Mouse (Mus musculus): ENCODE results near the gene Nek9.

Nek9 gene

GRCm38 (mm10) chr12:85339243-85339729 lies at the start of gene Nek9:
TSS of gene Nek9 (minus strand) at chr12:85339362.
- peak; percentile 83 to 90 for DNase-seq (ENCODE audit: low spot score in 2 of 2)

- DNase-seq (ENCODE audit: low spot score in 2 of 2), result no peak
Observed at GRCm38 (mm10) chr12:85385995-85386375, 46.8 kb upstream of the Nek9 start.

DNA sequence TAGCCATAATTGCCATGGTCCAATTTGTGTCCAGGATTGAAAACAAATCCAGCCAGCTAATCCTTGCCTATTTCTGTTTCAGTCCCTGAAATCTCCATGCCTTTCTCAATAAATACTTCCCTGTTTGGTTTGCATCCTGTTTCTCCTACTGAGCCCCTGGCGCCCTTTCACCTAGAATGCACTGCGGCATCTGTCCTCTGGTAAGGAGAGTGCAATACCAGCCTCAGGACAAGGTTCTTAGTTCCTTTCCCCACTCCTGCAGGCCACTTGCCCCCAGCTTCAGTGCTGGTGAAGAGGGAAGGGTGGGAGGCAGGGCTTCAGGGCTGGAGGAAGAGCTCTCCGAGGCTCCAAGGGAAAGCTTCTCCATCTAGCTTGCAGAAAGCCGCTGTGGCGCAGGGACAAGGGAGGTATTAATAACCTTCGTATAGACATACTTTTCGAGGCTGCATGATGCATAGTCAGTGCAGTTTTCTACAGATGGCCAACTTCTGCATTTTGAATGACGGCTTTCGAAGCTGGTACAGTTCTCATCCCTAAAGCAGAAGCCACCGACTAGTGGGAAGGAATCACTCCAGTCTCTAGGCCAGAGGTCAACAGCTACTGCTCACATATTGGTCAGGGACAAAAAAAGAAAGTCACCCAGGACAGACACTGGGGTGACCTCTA lies 46.3 kb upstream of the Nek9 start:
- no peak for DNase-seq (ENCODE audit: low spot score in 2 of 2)

- DNase-seq (ENCODE audit: low spot score in 2 of 2), result no peak
Observed at GRCm38 (mm10) chr12:85382761-85383680, 43.9 kb upstream of the Nek9 start.

DNA sequence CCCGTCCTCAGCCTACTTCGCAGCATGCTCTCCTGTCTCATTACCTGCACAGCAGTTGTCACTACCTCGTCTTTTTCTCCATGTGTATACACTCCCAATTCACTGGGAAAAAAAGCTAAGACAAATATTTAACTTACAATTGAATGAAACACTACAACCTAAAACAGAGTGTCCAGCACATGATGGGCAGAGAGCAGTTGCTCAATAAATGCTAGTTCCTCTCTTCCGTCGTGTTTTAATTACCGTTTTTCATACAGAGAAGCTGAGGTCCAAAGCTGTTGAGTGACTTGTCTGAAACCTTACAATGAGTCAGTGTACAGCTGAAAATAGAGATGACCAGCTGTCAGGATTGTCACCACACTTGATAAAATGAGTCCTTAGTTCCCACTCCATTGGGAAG lies 42.4 kb upstream of the Nek9 start:
- no peak for DNase-seq (ENCODE audit: low spot score in 2 of 2)

DNA sequence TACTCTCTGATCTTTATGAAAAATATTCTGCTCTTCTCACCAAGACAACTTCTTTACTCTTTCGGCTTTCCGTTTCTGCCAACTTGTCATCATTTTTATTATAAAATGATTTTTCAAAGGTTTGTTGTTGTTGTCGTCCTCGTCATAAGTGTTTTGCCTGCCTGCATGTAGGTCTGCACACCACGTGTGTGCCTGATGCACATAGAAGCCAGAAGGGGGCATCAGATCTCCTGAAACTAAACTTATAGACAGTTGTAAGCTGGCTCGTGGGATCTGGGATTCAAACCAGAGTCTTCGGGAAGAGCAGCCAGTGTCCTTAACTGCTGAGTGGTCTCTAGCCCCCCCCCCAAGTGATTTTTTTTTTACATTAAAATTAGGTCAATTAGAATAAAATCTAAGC lies 41.8 kb upstream of the Nek9 start:
- DNase-seq (ENCODE audit: low spot score in 2 of 2), result no peak

DNA sequence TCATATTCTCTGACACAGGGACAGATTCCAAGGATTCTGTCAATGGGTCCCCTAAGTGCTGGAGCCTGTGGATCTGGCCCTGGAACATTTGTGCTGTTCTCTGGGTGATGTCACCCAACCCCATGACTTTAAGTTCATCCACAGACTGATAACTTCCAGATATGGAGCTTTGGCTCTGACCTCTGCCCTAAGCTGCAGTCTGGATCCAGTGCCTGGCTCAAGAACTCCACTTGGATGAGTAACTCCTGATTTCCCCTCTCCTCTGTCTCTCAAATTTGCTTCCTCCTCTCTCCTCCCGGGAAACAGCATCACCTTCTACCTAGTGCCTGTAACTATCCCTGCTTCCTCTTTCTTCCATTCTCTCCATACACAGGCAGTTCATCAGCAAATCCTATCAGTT lies 41.1 kb upstream of the Nek9 start:
- DNase-seq (ENCODE audit: low spot score in 2 of 2), result no peak

DNA sequence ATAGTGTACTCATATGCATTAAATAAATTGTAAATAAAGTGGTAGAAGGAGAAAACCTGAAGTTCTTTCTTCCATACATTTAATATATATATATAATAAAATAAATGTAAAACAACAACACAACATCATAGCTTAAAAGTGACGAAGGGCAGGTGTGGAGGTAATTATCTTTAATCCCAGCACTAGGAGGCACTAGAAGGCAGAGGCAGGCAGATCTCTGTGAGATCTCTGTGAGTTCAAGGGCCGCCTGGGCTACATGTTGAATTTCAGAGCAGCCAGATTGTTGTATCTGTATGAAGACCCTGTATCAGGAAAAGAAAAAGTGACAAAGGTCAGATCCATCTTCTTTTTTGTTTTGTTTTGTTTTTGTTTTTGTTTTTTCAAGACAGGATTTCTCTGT lies 39.1 kb upstream of the Nek9 start:
- no peak for DNase-seq (ENCODE audit: low spot score in 2 of 2)

DNA sequence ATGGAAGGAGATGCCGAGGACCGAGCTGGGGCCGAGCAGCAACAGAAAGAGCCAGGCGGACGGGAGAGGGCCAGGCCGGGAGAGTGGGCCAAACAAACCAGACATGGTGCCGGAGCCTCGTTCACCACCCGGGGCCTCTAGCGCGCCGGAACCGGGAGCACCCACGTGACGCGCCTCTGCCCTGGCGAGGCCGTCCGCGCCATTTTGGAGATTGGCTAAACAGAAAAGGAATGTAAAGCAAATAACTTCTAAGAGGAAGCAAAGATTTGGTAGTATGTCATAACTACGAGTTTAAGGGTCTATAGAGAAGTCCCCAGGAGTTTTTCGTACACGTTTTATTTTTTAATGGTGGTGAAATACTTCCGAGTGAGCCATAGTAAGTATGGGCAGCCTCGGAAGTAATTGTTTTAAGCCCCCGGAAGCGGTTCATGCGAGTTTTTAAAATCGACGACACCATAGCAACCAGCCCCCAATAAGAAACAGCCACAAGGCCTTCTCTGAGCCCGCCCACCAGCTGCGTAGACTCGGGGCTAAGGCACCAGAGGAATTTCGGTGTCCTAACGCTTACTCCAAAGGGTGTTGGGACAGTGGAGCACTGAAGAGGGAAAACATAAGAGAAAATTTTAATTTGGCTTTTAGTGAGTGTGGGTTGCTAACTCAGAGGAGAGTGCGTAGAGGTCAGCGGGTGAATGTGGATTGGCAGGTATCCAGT lies 35.6 kb upstream of the Nek9 start, which contains the start of gene Tmed10:
Tmed10 (minus strand) TSS at position 287 of the 712 bp plus-strand sequence.
- DNase-seq (ENCODE audit: low spot score in 2 of 2), result peak; percentile 68 to 76

DNA sequence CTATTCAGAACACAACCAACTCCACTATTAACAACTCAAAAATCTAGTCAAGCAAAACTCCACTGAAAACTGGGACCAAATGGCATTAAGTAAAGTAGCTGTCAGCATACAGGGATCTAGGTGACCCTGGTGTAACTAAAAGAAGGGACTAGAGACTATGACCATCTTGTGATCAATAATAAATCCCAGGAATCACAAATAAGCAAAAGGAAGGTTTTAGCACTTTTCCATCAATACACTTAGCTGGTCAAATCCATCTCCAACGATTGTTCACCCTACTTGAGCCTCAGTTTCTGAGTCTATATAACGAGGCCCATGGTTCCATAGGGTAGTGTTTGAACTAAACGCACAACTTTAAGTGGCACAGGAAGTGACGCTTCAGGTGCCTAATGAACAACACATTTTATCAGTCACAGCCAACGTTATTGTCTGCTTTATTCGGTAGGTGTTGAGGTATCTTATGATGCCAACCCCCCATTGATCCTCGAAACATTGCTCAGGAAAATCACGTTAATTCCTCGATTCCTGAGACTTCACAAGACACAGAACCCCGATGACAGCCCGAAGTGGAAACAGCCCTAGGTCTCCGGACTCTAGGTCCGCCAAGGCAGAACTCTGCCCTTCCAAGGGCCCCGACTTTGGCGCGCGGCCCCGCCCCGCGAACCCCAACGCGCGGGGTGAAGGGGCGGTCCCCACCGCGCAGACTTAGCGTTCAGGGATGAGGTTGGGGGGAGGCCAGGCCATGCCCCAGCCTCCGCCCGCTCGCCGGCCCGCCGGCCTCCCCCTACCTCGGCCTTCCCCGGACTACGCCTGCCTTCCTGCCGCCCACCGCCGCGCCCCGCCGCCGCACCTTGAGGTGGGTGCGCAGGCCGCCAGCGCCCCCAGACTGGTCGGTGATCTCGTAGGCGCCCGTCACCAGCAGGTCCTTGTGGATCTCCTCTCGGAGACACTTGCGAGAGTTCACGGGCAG lies 34.7 kb upstream of the Nek9 start:
- DNase-seq (ENCODE audit: low spot score in 2 of 2), result peak; percentile 56 to 72

DNA sequence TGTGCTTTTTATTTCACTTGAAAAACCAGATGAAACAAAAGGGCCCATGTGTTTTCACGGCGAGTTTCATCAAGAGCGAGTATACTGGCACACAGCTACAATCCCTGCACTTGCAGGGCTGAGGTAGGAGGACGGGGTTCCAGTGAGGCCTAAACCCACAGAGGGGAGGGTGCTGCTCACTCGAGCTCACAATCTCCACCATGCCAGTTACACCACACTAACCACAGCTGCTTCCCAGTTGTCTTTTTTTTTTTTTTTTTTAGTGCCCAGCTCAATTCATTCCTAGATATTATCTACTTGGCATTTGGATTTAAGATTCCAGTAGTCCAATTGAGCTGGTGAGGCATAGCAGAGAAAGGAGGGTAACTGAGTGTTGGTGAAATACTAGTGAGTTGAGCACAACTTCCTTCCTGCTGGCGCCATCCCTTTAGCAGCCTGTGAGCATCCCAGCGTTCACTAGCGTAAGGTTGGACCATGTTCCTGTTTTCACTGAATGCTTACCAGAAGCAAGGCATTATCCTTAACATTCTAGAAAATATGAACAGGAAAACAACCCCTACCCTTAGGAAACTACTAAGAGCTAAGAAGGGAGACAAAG lies 33.0 kb upstream of the Nek9 start:
- DNase-seq (ENCODE audit: low spot score in 2 of 2), result no peak

- DNase-seq (ENCODE audit: low spot score in 2 of 2), result no peak
Observed at GRCm38 (mm10) chr12:85368441-85369063, 29.4 kb upstream of the Nek9 start.

DNA sequence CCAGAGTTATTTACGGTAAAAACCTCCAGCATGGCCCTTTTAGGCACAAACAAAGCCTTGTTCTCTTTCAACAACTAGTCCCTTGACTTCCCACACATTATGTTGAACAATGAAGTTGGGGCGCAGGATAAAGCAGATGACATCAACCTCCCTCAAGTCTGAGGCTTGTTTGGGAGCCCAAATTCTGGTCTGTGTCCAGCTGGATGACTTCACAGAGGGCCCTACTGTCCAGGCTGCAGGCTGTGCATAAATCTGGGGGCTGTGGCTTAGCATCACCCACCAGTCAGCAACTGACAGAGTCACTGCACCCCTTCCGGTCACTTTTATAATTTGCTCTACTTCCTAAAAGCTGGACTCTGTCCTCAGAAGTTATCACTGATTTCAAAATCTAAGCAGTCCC lies 27.1 kb upstream of the Nek9 start:
- no peak for DNase-seq (ENCODE audit: low spot score in 2 of 2)

DNA sequence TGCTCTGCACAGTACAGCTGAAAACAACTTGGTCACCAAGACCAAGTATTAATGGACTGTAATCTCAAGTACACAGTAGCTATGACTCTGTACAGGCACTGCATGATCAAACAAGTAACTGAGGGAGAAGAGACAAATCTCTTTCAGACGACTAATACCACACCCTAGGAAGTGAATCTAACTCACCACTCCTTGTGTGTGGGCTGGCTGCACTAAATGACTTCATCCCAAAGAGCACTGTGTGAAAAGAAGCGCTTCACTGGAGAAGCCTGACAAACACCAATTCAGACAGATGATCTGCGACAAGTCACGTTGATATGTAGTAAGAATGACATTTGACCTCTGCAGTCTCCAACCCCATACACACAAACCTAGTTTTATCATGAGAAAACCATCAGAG lies 23.3 kb upstream of the Nek9 start:
- no peak for DNase-seq (ENCODE audit: low spot score in 2 of 2)

DNA sequence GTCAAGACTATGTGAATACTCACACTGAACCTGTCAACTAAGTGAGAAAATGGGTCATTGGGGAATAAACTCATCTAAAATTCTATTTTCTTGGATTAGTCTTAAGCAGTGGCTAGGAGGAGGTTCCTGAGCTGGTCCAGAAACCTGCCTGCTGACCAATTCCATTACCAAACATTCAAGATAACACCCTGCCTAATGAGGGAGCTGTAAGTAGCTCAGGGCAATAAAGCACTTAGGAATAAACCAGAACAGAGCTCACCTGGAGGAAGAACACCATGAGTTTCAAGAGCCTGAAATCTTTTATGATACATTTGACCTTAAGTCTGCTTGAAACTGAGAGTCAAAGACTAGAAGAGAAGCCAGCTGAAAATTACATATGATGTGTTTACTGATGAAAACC lies 22.4 kb upstream of the Nek9 start:
- no peak for DNase-seq (ENCODE audit: low spot score in 2 of 2)

DNA sequence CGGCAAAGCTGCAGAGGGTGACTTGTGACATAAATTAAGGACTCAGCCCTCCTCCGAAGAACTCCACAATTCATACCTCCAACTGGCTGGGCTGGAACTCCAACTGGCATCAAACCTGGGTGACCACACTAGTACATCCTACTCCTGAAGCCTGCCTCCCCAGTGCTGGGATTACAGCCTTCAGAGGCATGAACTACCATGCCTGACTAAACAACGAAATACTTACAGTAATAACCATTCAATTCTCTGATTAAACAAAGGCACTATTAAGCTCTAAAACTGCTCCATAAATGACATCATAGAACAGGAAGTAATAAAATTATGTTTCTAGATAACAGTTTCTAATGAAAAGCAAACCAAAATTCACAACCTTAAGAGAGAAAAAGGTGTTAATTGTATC lies 22.0 kb upstream of the Nek9 start:
- DNase-seq (ENCODE audit: low spot score in 2 of 2), result no peak

GRCm38 (mm10) chr12:85354061-85354460 lies 14.9 kb upstream of the Nek9 start:
- DNase-seq (ENCODE audit: low spot score in 2 of 2), result no peak

DNA sequence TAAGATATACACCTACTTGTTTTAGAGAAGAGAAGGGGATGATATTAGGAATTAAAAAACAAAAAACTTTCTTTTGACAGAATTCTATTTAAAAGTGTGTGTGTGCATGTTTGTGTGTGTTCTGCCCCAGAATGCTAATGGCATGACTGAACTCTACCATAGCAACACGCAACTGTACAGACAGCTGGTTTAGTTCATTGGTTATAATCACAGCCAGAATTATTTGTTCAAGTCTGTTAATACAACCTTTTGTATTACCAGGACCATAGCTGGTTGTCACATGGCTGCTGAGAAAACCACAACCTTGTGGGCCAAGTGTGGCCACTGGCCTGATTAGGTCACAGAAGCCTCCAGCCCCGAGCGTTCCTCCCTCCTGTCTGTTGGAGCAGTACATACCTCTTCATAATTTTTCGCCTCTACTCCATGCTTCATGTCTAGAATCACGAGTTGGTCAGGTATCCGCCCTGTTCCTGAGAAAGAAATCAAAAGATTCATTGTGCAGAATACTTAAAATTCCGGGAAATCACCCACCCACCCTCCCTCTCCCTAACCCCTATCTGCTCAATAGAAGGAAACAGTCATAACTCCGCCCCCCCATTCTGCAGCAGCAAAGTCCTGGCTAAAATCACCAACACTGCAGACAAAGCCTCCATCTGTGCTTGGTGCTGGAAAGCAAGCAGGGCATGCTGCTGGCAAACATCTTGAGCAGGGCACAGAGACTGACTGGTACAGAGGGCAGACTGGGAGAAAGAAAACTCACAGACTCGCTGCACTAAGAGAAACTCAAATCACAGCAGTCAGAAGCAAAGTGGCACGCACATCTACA lies 11.5 kb upstream of the Nek9 start:
- no peak for DNase-seq (ENCODE audit: low spot score in 2 of 2)

GRCm38 (mm10) chr12:85348338-85348737 lies 9.2 kb upstream of the Nek9 start:
- no peak for DNase-seq (ENCODE audit: low spot score in 2 of 2)
